Mouse (Mus musculus): ENCODE measurements at regions not wholly inside any gene's neighbourhood (a gene's known extent, or its start where the extent isn't known, plus 50 kb on each side); places are given as distances from the start of the nearest gene placed in this dataset.
"Not testable (repeated sequence)": the region's sequence is repeated elsewhere in the genome, so short reads cannot be mapped to it uniquely, and the experiment has no call there.

- ATAC-seq; H3K4me3 ChIP-seq (replicated peaks); H3K27ac ChIP-seq; H3K27me3 ChIP-seq (replicated peaks); H3K4me1 ChIP-seq (replicated peaks); H3K4me2 ChIP-seq (replicated peaks); H3K9ac ChIP-seq; H3K9me3 ChIP-seq; H3K36me3 ChIP-seq: not testable (repeated sequence)
- 56% methylated on average over 4 of the region's 8 CpGs for WGBS
Measured at GRCm38 (mm10) chr14:53337446-53337845, 841.9 kb upstream of the Olfr1507 start.

DNA sequence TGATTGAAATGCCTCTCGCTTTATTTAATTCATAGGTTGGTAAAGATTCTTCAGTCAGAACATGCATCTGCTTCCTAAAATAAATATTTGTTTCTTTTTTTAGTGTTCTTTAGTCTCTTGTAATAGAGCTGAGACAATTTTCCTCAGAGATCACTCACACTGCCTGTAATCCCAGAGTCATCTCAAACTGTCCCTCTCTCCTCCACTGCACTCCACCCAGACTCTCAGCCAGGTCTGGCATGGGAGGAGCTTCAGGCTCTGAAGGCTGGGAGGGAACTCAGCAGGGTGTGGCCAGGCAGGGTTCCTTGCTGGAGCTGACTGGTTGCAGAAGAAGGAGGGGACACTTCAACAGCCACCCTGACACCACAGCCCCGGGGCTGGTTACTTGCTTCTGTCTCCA lies 841.2 kb upstream of the Olfr1507 start:
- ATAC-seq; H3K9ac ChIP-seq; H3K9me3 ChIP-seq; H3K4me3 ChIP-seq (replicated peaks); H3K36me3 ChIP-seq; H3K27me3 ChIP-seq (replicated peaks); H3K4me1 ChIP-seq (replicated peaks); H3K4me2 ChIP-seq (replicated peaks); H3K27ac ChIP-seq: not testable (repeated sequence)
- WGBS = 0% methylated on average over 1 of the region's 2 CpGs

DNA sequence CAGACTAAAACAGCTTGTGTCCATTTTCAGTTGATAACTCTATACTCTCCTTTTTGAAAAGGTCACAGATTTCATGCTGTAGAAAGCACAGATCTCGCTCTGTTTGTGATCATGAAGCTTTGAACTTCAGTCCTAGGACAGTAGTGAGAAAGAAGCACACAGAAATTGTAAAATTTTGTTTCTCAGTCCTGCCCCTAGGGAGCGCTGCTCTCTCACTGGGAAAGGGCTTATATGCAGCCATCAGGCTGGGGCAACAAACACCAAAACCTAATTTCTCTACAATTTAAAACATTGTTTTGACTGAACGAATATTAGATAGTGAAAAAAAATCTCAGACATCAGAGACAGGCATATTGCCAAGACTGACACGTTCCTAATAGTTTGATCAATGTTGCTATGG lies 838.9 kb upstream of the Olfr1507 start:
- not testable (repeated sequence) for H3K4me2 ChIP-seq (replicated peaks); H3K9ac ChIP-seq; H3K4me1 ChIP-seq (replicated peaks); H3K9me3 ChIP-seq; ATAC-seq; H3K36me3 ChIP-seq; H3K27ac ChIP-seq; H3K4me3 ChIP-seq (replicated peaks); H3K27me3 ChIP-seq (replicated peaks)
- no CpG with 5 or more reads among the region's 4 CpGs for WGBS

GRCm38 (mm10) chr14:53331153-53331552 lies 835.6 kb upstream of the Olfr1507 start:
- not testable (repeated sequence) for H3K36me3 ChIP-seq

DNA sequence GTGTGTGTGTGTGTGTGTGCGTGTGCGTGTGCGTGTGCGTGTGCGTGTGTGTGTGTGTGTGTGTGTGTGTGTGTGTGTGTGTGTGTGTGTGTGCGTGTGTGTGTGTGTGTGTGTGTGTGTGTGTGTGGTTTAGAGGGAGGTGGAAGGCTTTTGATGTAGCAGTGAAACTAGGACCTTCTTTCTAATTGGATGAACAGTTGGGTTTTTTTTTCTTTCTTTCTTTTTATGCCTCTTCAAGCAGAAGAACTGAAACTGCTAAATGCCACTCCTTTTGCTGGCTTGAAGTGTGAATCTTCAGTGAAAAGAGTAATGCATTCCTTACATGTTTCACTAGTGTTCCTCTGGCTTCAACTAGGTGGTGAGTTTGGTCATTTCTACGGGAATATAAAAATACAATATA lies 828.8 kb upstream of the Olfr1507 start:
- H3K9me3 ChIP-seq; H3K4me2 ChIP-seq (replicated peaks); ATAC-seq; H3K9ac ChIP-seq; H3K4me3 ChIP-seq (replicated peaks); H3K27ac ChIP-seq; H3K4me1 ChIP-seq (replicated peaks); H3K27me3 ChIP-seq (replicated peaks); H3K36me3 ChIP-seq: not testable (repeated sequence)
- WGBS = no CpG with 5 or more reads among the region's 7 CpGs

More at GRCm38 (mm10) chr14:53331153-53331552, 835.6 kb upstream of the Olfr1507 start:
- not testable (repeated sequence) for H3K4me1 ChIP-seq (replicated peaks); H3K27me3 ChIP-seq (replicated peaks); ATAC-seq; H3K4me2 ChIP-seq (replicated peaks); H3K9ac ChIP-seq; H3K4me3 ChIP-seq (replicated peaks); H3K27ac ChIP-seq; H3K9me3 ChIP-seq

- not testable (repeated sequence) for H3K27ac ChIP-seq; H3K9me3 ChIP-seq; H3K36me3 ChIP-seq; H3K9ac ChIP-seq; ATAC-seq; H3K4me2 ChIP-seq (replicated peaks); H3K4me3 ChIP-seq (replicated peaks); H3K27me3 ChIP-seq (replicated peaks); H3K4me1 ChIP-seq (replicated peaks)
- no CpG with 5 or more reads among the region's 9 CpGs for WGBS
Measured at GRCm38 (mm10) chr14:53318512-53319309, 823.2 kb upstream of the Olfr1507 start.

- H3K4me2 ChIP-seq (replicated peaks); H3K9ac ChIP-seq; H3K27ac ChIP-seq; H3K4me3 ChIP-seq (replicated peaks); ATAC-seq; H3K27me3 ChIP-seq (replicated peaks); H3K4me1 ChIP-seq (replicated peaks); H3K36me3 ChIP-seq; H3K9me3 ChIP-seq: not testable (repeated sequence)
- 20% methylated on average over 1 of the region's 1 CpGs for WGBS
Measured at GRCm38 (mm10) chr14:53312490-53312889, 816.9 kb upstream of the Olfr1507 start.

DNA sequence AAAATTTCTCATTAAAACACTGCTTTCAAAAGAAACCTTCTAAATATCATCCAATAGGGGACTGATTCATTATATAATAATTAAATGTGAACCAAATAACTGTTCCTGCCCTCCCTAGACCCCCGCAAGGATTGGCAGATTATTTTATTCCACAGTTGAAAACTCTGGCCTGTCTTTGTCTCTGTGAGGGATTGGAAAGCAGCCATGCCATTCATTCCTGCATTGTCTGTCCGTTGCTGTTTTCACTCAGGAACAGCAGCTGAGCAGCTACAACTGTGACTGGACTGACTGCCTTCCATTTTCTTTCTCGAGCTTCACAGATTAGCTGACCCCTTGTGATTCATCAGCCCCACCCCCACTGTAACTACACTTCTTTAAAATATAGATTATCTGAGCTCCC lies 807.6 kb upstream of the Olfr1507 start:
- not testable (repeated sequence) for H3K36me3 ChIP-seq; H3K9ac ChIP-seq; ATAC-seq; H3K4me2 ChIP-seq (replicated peaks); H3K4me3 ChIP-seq (replicated peaks); H3K9me3 ChIP-seq; H3K27ac ChIP-seq; H3K27me3 ChIP-seq (replicated peaks); H3K4me1 ChIP-seq (replicated peaks)
- WGBS = no CpG with 5 or more reads among the region's 3 CpGs

DNA sequence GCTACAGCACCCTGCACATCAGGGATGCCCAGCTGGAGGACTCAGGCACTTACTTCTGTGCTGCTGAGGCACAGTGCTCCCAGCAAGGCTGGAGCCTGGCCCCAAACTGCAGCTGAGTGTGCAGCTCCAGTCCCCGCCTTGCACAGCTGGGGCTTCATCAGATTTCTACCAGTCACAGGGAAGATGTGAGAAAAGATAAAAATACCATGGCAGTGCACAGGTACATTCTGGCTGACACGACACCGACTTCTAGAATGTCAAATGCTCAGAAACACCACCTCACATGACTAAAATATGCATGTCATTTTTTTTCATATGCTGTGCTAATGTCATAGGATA lies 806.9 kb upstream of the Olfr1507 start:
- no CpG with 5 or more reads among the region's 3 CpGs for WGBS
- H3K27ac ChIP-seq; H3K9me3 ChIP-seq; H3K4me3 ChIP-seq (replicated peaks); H3K4me2 ChIP-seq (replicated peaks); H3K9ac ChIP-seq; H3K27me3 ChIP-seq (replicated peaks); ATAC-seq; H3K36me3 ChIP-seq; H3K4me1 ChIP-seq (replicated peaks): not testable (repeated sequence)

DNA sequence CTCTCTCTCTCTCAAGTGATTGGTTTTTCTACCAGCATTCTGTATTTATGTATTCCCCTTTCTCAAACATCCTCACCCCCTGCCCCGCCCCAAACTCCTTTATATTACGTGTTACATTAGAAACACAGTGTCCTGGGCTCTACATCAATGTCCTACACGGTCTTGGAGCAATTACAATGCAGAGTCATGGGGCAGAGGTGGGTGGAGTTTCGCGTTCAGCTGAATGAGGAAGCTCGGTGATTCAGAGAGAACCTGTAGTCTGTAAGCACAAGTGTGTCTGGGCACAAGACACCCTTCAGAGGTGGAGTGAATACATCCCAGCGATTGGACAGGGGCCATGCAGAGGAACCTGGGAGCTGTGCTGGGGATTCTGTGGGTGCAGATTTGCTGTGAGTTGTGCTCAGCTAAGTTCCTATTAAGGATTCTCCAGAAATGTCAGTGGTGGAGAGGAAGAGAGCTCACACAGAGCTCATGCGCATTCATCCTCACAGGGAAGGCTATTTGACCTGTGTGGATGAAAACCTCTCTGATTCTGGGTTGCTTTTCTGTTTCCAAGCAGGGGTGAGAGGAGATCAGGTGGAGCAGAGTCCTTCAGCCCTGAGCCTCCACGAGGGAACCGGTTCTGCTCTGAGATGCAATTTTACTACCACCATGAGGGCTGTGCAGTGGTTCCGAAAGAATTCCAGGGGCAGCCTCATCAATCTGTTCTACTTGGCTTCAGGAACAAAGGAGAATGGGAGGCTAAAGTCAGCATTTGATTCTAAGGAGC lies 806.4 kb upstream of the Olfr1507 start:
- not testable (repeated sequence) for H3K4me1 ChIP-seq (replicated peaks); ATAC-seq; H3K36me3 ChIP-seq; H3K4me2 ChIP-seq (replicated peaks); H3K9ac ChIP-seq; H3K27me3 ChIP-seq (replicated peaks); H3K27ac ChIP-seq; H3K9me3 ChIP-seq; H3K4me3 ChIP-seq (replicated peaks)
- WGBS = no CpG with 5 or more reads among the region's 11 CpGs

- H3K36me3 ChIP-seq; H3K27me3 ChIP-seq (replicated peaks); H3K4me2 ChIP-seq (replicated peaks); H3K4me1 ChIP-seq (replicated peaks); H3K9ac ChIP-seq; ATAC-seq; H3K27ac ChIP-seq; H3K9me3 ChIP-seq; H3K4me3 ChIP-seq (replicated peaks): not testable (repeated sequence)
- WGBS = 67% methylated on average over 1 of the region's 1 CpGs
Measured at GRCm38 (mm10) chr14:53301110-53301509, 805.6 kb upstream of the Olfr1507 start.

GRCm38 (mm10) chr14:53299735-53300134 lies 804.2 kb upstream of the Olfr1507 start:
- not testable (repeated sequence) for H3K9ac ChIP-seq; H3K4me2 ChIP-seq (replicated peaks); H3K4me1 ChIP-seq (replicated peaks); H3K9me3 ChIP-seq; H3K4me3 ChIP-seq (replicated peaks); H3K27me3 ChIP-seq (replicated peaks); H3K27ac ChIP-seq; ATAC-seq; H3K36me3 ChIP-seq
- WGBS = no CpG with 5 or more reads among the region's 5 CpGs

All from intestine, embryonic 15.5 days (tissue).